In the genomic region with DNA sequence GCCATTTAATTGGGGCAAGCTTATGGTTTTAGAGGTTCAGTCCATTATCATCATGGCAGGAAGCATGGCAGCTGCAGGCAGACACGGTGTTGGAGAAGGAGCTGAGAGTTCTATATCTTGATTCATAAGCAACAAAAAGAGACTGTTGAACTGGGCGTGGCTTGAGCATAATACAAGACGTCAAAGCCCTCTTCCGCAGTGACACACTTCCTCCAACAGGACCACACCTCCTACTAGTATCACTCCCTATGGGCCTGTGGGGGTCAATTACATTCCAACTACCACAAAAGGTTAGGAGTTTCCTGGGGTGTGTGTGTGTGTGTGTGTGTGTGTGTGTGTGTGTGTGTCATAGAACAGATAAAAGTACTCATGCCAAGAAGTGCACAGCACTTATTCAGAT, we compare ENCODE assay signal across 18 mouse cellular contexts. TPM values are rescaled to one million over a fixed set of nuclear protein-coding genes. Genes with fewer than 3 reads are reported as not detected.
"Had no signal": no experiment of that assay in that cellular context is flagged by ENCODE, and none has a peak within 500 bp of the region (broad histone marks: within the 10 kb centered on the region; RNA-seq: fewer than 3 reads in every experiment).

No protein-coding gene starts in this region.

- H3K27ac ChIP-seq: kidney, postnatal 0 days; layer of hippocampus, adult 2 months; limb, embryonic 13.5 days; liver, embryonic 14.5 days; neural tube, embryonic 12.5 days had no signal

- H3K4me2 ChIP-seq: limb, embryonic 13.5 days; neural tube, embryonic 12.5 days had no signal

- H3K9me3 ChIP-seq: limb, embryonic 13.5 days; midbrain, embryonic 10.5 days had no signal

- H3K4me3 ChIP-seq: layer of hippocampus, adult 2 months; limb, embryonic 13.5 days; midbrain, embryonic 10.5 days; neural tube, embryonic 12.5 days had no signal

- H3K36me3 ChIP-seq: limb, embryonic 13.5 days; midbrain, embryonic 10.5 days; neural tube, embryonic 12.5 days had no signal

- DNase-seq: kidney, adult 9 months; kidney, postnatal 36 days; lung, adult 18-20 months; lung, postnatal 36 days; midbrain, embryonic 14.5 days; retina, postnatal 1 day; right cerebral cortex, postnatal 4 days; spleen, adult 18-20 months had no signal

- H3K9ac ChIP-seq: limb, embryonic 13.5 days; liver, embryonic 14.5 days; neural tube, embryonic 12.5 days had no signal

RNA-seq across cellular contexts. Expression of a gene that starts 32.4 kb away (rescaled TPM):
- total RNA-seq: layer of hippocampus, adult 2 months; layer of hippocampus, postnatal 10 days; left cerebral cortex, postnatal 36 days; megakaryocyte progenitor cell, adult 5-6 weeks had no signal
- polyA plus RNA-seq: urinary bladder, adult 2 months had no signal
